Mouse (Mus musculus): Measurements from ENCODE around the gene Haus8.
"Not testable (repeated sequence)": the region's sequence is repeated elsewhere in the genome, so short reads cannot be mapped to it uniquely, and the experiment has no call there.

Haus8 gene
- long read RNA-seq, experiment 1, transcript Haus8-201 (11 exons, 2,013 nt) = major isoform, 6 of 11 reads
- long read RNA-seq, experiment 1, partial matches to known transcripts = 0 of 11 reads
- long read RNA-seq, experiment 1, other reads (novel, unspliced or antisense) = 5 of 11 reads
- long read RNA-seq, experiment 2, transcript Haus8-201 (11 exons, 2,013 nt) = major isoform, 8 of 14 reads
- long read RNA-seq, experiment 2, partial matches to known transcripts = 0 of 14 reads
- long read RNA-seq, experiment 2, other reads (novel, unspliced or antisense) = 6 of 14 reads

DNA sequence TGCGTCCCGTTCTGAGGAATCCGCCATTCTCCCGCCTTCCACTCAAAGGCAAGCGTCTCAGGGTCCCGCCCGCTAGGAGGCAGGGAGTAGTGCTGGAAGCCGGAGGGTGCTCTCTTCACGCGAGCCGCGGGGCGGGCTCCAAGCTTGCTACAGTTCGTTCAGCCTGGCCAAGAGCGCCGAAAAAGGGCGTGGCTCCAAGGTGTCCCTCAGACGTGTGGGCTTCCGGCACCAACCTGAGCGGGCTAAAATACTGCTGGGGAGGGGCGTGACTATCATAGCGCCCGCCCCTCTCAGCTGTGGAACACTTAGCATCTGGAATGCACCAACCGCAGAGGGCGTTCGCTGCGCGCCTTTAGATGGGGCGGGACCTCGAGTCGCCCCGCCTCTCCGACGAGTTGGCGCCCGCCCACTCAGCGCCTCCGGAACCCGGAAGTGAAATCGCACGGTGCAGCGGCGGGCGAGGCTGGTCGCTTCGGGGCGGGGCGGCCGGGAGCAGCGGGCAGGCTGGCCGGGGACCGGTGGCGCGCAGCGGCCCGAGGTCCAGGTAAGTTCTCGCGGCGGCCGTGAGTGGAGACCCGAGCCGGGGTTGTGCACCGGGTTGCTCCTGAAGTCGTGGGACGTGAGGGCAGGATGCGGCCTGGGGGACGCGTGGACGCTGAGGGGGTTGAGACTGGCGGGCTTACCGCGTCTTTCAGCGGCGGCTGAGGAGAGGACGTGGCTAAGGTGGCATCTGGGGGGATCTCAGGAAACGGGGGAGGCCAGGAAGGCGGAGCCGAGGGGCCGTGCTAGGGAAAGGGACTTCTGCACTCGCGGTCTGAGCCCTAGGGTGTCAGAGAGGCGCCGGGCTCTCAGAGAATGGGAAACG lies at the start of gene Haus8, which contains the start of gene Myo9b:
TSS of gene Haus8 (minus strand) at position 649 of the 865 bp plus-strand sequence.
TSS of gene Myo9b (plus strand) at position 429 of the 865 bp plus-strand sequence.
- intact Hi-C loops (cut with DNase I) = loop anchor here (5.0 kb wide), 1 partner anchor 50 kb away; no protein-coding TSS in a partner anchor

- intact Hi-C loops (cut with DNase I) = loop anchor here (5.0 kb wide), 1 partner anchor 47 kb away; the partner anchor contains the start of genes Haus8 and Myo9b
These were observed 47.0 kb upstream of the Haus8 start for GRCm38 (mm10) chr8:71319760-71320159.

- intact Hi-C loops (cut with DNase I) = not testable (repeated sequence)
These were observed 45.9 kb upstream of the Haus8 start for GRCm38 (mm10) chr8:71318610-71319009.

DNA sequence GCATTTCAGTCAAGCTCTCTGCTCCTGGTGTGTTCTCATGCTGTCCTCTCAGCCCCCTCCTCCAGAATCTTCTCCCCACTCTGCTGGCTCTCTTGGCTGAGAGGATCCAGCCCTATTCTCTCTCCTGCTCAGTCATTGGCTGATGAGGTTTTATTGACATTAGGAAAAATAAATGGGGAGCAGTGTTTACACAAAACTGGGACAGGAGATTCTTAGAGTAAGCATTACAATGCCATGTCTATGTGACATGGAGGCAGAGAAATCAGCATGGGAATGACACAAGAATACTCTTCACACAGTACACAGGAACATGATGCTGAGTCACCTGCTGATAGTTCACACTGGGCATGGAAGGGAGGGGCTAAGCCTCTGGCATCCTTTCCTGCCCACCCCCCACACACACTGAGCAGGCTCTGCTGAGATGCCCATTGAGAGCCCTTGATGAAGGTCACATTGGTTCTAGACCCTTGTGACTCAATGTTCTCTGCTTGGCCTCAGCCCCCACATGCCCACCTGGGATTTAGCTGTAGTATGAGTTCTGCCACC lies 43.8 kb upstream of the Haus8 start:
- intact Hi-C loops (cut with DNase I) = no loop called here

DNA sequence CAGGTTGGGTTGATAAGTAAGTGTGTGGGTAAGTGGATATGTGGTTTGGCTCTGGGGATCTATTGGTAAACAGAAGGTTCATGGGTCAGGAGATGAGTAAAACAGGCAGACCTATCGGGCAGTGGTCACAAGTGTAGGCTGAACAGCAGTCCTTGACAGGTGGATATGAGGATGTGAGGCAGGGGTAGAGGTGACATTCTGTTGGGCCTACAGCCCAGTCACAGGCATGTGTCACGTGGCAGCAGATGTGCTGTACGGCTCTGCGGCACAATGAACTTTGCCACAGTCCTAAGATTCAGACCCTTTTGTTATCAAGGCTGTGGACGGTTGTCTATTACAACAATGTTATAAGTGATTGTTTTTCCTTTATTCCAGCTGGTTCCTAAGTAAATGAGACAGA lies 43.2 kb upstream of the Haus8 start:
- intact Hi-C loops (cut with DNase I) = no loop called here

GRCm38 (mm10) chr8:71313951-71314350 lies 41.2 kb upstream of the Haus8 start:
- intact Hi-C loops (cut with DNase I) = no loop called here

GRCm38 (mm10) chr8:71312700-71313099 lies 40.0 kb upstream of the Haus8 start:
- intact Hi-C loops (cut with DNase I) = no loop called here

GRCm38 (mm10) chr8:71310446-71310845 lies 37.7 kb upstream of the Haus8 start:
- intact Hi-C loops (cut with DNase I) = no loop called here

- intact Hi-C loops (cut with DNase I) = no loop called here
These were observed 35.2 kb upstream of the Haus8 start for GRCm38 (mm10) chr8:71307913-71308312.

- intact Hi-C loops (cut with DNase I) = no loop called here
These were observed 34.6 kb upstream of the Haus8 start for GRCm38 (mm10) chr8:71307371-71307770.

- intact Hi-C loops (cut with DNase I) = no loop called here
These were observed 33.3 kb upstream of the Haus8 start for GRCm38 (mm10) chr8:71305988-71306387.

GRCm38 (mm10) chr8:71303632-71304031 lies 30.9 kb upstream of the Haus8 start:
- intact Hi-C loops (cut with DNase I) = no loop called here

GRCm38 (mm10) chr8:71302788-71303187 lies 30.1 kb upstream of the Haus8 start:
- intact Hi-C loops (cut with DNase I) = no loop called here

- intact Hi-C loops (cut with DNase I) = no loop called here
These were observed 27.0 kb upstream of the Haus8 start for GRCm38 (mm10) chr8:71299716-71300115.

DNA sequence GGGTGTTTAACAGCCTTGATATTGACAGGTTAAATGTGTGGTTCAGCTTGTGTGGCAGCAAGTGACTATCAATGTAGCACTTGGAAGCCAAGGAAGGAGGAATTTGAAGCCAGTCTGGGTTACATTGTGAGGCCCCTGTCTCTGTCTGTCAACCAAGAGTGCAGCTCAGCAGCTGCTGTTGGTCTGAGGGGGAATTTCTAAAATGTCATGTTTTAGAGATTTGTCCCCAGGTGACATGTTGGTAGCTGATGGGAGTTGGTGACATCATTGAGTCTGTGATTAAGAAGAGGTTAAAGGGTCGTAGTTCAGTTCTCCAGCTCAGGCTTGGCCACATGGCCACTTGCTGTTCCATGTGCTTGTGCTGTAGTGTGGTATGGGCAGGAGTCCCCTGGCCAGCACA lies 24.7 kb upstream of the Haus8 start:
- intact Hi-C loops (cut with DNase I) = no loop called here

DNA sequence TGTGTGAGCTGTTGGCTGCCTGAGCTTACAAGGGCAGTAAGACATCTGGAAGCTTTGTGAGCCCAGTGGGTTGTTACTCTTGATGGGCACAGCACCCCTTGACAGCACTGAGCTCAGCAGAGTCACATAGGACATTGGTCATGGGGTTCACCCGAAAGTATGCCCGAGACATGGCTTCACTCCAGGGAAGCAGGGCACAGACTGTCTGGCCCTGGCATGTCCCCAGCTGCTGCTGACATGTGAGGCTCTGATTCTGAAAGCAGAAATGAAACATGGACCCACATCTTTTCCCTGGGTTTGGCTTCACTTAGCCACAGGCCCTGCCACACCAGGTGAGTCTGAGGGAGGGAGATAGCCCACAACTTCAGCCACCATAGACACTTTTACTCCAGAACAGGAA lies 24.1 kb upstream of the Haus8 start:
- intact Hi-C loops (cut with DNase I) = no loop called here

DNA sequence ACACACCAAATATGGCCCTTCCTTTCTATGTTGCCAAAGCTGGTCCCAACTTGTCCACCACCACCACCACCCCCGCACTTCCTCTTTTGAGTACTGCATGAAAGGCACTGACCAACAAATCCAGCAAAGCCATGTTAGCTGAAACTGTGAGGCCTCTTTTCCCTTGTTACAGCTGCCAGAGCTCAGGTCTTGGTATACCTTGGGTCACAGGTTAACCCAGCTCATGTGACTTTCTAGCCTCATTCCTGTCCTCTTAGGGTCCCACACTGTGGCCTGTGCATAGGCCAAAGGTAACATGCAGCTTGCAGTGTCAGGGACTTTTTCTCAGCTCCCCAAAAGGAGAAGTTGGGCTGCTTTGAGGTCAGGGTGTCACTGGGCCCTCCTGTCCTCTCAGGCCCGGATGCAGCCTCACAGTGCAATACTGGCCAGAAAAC lies 23.5 kb upstream of the Haus8 start:
- intact Hi-C loops (cut with DNase I) = no loop called here

- intact Hi-C loops (cut with DNase I) = not testable (repeated sequence)
These were observed 21.2 kb upstream of the Haus8 start for GRCm38 (mm10) chr8:71293930-71294329.

GRCm38 (mm10) chr8:71291351-71291750 lies 18.6 kb upstream of the Haus8 start:
- intact Hi-C loops (cut with DNase I) = no loop called here

DNA sequence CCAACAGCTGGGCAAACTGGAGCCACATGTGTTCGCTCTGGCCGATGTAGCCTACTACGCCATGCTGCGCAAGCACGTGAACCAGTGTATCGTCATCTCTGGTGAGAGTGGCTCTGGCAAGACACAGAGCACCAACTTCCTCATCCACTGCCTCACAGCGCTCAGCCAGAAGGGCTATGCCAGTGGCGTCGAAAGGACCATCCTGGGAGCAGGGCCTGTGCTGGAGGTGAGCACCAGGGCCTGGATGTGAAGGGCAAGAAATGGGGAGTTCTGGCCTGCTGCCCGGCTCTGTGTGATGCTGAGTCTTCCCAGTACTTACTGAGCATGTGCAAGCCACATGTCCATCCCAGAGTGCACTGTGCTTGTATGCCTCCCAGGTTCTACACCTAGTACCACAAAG lies 18.2 kb upstream of the Haus8 start:
- intact Hi-C loops (cut with DNase I) = no loop called here

- intact Hi-C loops (cut with DNase I) = no loop called here
These were observed 17.5 kb upstream of the Haus8 start for GRCm38 (mm10) chr8:71290211-71290610.

GRCm38 (mm10) chr8:71289098-71289497 lies 16.4 kb upstream of the Haus8 start:
- intact Hi-C loops (cut with DNase I) = no loop called here

All from adrenal gland (tissue).